Mouse (Mus musculus): ENCODE measurements around the gene Selenow. TPM values are rescaled to one million over a fixed set of nuclear protein-coding genes. Genes with fewer than 3 reads are reported as not detected.
"Not testable (repeated sequence)": the region's sequence is repeated elsewhere in the genome, so short reads cannot be mapped to it uniquely, and the experiment has no call there.

Gene Selenow
- polyA plus RNA-seq, 1 experiment from 2014 or later: 763 TPM

DNA sequence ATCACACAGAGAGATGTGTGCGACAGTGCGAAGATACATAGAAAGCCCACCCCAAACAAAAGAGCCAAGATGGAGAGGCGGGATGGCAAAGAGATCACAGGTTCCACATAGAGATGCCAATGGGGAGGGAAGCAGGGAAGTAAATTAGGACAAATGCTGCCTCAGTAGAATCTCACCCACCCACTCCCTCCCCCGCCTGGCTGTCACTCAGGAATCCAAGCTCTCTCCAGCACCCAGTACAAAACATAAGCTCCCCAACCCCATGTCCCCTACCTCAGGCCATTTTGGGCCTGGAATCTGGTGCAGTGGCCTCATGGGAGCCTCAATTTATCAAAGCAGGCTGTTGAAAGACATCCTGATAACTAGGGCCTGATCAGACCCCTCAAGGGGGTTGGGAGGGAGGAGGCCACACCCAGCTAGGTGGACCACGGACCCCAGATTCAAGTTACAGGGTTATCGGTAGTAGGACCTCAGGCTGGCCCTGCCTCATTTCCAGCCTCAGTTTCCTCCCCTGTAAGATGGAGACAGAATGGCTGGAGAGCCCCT is 1.5 kb downstream of the Selenow start:
- 89% methylated on average over 6 of the region's 6 CpGs for WGBS
- Histone ChIP-seq H3K27ac (no peak overlapping the region), H3K36me3 (ENCODE audit: insufficient read depth, low read length) (peaks cover 16% of the 10 kb centered on the region; the same call in 1 of the 2 replicates), H3K4me1 (replicated peaks; ENCODE audit: insufficient read depth, low read length) (peaks cover 10% of the 10 kb centered on the region), H3K4me2 (ENCODE audit: low read length) (peak overlapping the region; percentile 70), H3K9ac (ENCODE audit: low read depth, low read length) (0 out of 2 replicates have a peak overlapping the region, but pooled peaks have one; percentile 46), H3K9me3 (replicated peaks; ENCODE audit: low read length) (no peaks in the 10 kb centered on the region), H3K27me3 (ENCODE audit: insufficient read depth, low read length) (no peaks in the 10 kb centered on the region), H3K4me3 (replicated peaks; ENCODE audit: low read depth, low read length) (peak overlapping the region; percentile 72)
- TF ChIP-seq CTCF (IDR thresholded peaks at IDR 0.05; ENCODE audit: low read depth): no peak
- DNase-seq (ENCODE audit: low spot score) (no peak), ATAC-seq (replicated peaks; ENCODE audit: low FRiP score, low read depth) (no peak)

DNA sequence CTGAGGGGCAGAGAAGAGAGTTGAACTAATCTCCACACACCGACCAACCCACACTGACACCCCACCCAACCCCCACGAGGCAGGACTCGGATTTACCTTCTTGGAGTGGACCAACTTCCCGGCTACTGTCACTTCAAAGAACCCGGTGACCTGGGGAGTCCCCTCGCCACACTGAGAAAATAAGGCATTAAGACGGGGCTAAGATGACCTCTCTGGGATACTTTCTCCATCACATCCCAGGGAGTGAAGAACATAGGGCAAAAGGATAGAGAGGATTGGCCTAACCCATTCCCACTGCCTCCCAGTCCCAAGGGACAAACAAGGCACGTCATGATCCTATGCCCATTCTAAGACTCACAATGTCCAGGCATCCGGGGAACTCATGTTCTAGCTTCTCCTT is 2.3 kb downstream of the Selenow start:
- Histone ChIP-seq H3K9ac (ENCODE audit: low read depth, low read length) (no peak overlapping the region), H3K9me3 (replicated peaks; ENCODE audit: low read length) (no peaks in the 10 kb centered on the region), H3K27me3 (ENCODE audit: insufficient read depth, low read length) (no peaks in the 10 kb centered on the region), H3K4me2 (ENCODE audit: low read length) (peak overlapping the region; percentile 70; the same call in 1 of the 2 replicates), H3K4me3 (replicated peaks; ENCODE audit: low read depth, low read length) (no peak overlapping the region), H3K27ac (no peak overlapping the region), H3K4me1 (replicated peaks; ENCODE audit: insufficient read depth, low read length) (peaks cover 10% of the 10 kb centered on the region), H3K36me3 (ENCODE audit: insufficient read depth, low read length) (peaks cover 16% of the 10 kb centered on the region; the same call in 1 of the 2 replicates)
- WGBS: 86% methylated on average over 9 of the region's 9 CpGs
- TF ChIP-seq CTCF (IDR thresholded peaks at IDR 0.05; ENCODE audit: low read depth): no peak
- DNase-seq (ENCODE audit: low spot score) (no peak), ATAC-seq (replicated peaks; ENCODE audit: low FRiP score, low read depth) (no peak)

DNA sequence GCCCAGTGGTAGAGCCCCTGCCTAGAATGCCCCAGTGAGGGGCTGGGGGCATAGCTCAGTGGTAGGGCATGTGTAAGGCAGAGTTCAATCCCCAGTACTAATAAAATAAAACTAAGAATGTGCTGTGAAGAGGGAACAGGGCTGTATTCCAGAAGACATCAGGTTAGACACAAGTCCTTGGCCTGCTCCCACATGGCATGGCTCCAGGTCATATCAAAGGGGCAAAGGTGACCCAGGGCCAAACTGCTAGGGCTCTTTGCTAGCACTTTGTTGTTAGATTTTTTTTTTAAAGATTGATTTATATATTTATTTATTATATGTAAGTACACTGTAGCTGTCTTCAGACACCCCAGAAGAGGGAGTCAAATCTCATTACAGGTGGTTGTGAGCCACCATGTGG is 3.8 kb downstream of the Selenow start:
- H3K4me1 ChIP-seq (replicated peaks; ENCODE audit: insufficient read depth, low read length): peaks cover 10% of the 10 kb centered on the region
- DNase-seq (ENCODE audit: low spot score) (no peak), ATAC-seq (replicated peaks; ENCODE audit: low FRiP score, low read depth) (no peak)
- H3K9ac ChIP-seq (ENCODE audit: low read depth, low read length): no peak overlapping the region
- no peaks in the 10 kb centered on the region for H3K27me3 ChIP-seq (ENCODE audit: insufficient read depth, low read length)
- H3K36me3 ChIP-seq (ENCODE audit: insufficient read depth, low read length): peaks cover 16% of the 10 kb centered on the region; the same call in 1 of the 2 replicates
- TF ChIP-seq CTCF (IDR thresholded peaks at IDR 0.05; ENCODE audit: low read depth): no peak
- H3K9me3 ChIP-seq (replicated peaks; ENCODE audit: low read length): no peaks in the 10 kb centered on the region
- no peak overlapping the region for H3K4me2 ChIP-seq (ENCODE audit: low read length)
- no peak overlapping the region for H3K27ac ChIP-seq
- H3K4me3 ChIP-seq (replicated peaks; ENCODE audit: low read depth, low read length): no peak overlapping the region

DNA sequence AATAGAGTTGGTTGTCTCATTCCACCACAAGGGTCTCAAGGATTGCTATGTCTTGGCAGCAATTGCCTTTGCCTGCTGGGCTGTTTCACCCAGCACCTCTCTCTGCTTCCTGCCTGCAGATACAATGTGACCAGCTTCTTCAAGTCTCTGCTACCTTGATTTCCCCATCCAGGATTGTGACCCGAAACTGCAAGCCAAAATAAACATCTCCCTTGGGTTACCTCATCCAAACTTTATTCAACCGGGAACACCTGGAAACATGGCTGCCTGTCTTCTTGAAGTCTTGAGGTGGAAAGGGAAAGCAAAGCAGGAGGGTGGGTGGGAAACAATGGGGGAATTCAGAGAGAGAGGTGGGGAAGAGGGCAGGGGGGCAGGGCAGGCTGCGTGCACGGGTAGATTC is 5.2 kb downstream of the Selenow start:
- Histone ChIP-seq H3K4me1 (replicated peaks; ENCODE audit: insufficient read depth, low read length) (peaks cover 10% of the 10 kb centered on the region), H3K4me3 (replicated peaks; ENCODE audit: low read depth, low read length) (no peak overlapping the region), H3K27ac (no peak overlapping the region), H3K9ac (ENCODE audit: low read depth, low read length) (no peak overlapping the region), H3K27me3 (ENCODE audit: insufficient read depth, low read length) (no peaks in the 10 kb centered on the region), H3K9me3 (replicated peaks; ENCODE audit: low read length) (no peaks in the 10 kb centered on the region), H3K4me2 (ENCODE audit: low read length) (no peak overlapping the region), H3K36me3 (ENCODE audit: insufficient read depth, low read length) (peaks cover 16% of the 10 kb centered on the region; the same call in 1 of the 2 replicates)
- 72% methylated on average over 4 of the region's 4 CpGs for WGBS
- no peak for ATAC-seq (replicated peaks; ENCODE audit: low FRiP score, low read depth)
- no peak for DNase-seq (ENCODE audit: low spot score)
- no peak for TF ChIP-seq CTCF (IDR thresholded peaks at IDR 0.05; ENCODE audit: low read depth)

DNA sequence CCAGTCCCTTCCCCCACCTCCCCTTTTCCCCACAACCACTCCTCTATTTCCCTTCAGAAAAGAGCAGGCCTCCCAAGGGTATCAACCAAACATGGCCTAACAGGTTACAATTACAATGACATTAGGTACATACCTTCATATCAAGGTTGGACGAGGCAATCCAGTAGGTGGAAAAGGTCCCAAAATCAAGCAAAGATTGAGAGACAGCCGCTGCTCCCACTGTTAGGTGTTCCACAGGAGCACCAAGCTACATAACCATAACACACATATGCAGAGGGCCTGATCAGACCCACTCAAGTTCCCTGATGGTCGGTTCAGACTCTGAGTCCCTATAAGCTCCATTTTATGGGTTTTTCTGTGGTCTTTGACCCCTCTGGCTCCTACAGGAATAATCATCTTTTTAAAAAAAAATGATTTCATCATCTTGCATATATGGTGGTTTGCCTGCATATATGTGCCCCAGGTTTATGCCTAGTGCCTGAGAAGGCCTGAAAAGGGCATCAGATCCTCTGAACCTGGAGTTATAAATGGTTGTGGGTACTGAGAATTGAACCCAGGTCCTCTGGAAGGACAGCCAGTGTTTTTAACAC is 6.0 kb downstream of the Selenow start:
- 80% methylated on average over 3 of the region's 3 CpGs for WGBS
- Histone ChIP-seq H3K27ac (no peak overlapping the region), H3K9me3 (replicated peaks; ENCODE audit: low read length) (no peaks in the 10 kb centered on the region), H3K4me1 (replicated peaks; ENCODE audit: insufficient read depth, low read length) (peaks cover 9% of the 10 kb centered on the region), H3K4me3 (replicated peaks; ENCODE audit: low read depth, low read length) (no peak overlapping the region), H3K36me3 (ENCODE audit: insufficient read depth, low read length) (peaks cover 16% of the 10 kb centered on the region; the same call in 1 of the 2 replicates), H3K27me3 (ENCODE audit: insufficient read depth, low read length) (no peaks in the 10 kb centered on the region), H3K4me2 (ENCODE audit: low read length) (no peak overlapping the region), H3K9ac (ENCODE audit: low read depth, low read length) (no peak overlapping the region)
- ATAC-seq (replicated peaks; ENCODE audit: low FRiP score, low read depth) (no peak), DNase-seq (ENCODE audit: low spot score) (no peak)
- no peak for TF ChIP-seq CTCF (IDR thresholded peaks at IDR 0.05; ENCODE audit: low read depth)

DNA sequence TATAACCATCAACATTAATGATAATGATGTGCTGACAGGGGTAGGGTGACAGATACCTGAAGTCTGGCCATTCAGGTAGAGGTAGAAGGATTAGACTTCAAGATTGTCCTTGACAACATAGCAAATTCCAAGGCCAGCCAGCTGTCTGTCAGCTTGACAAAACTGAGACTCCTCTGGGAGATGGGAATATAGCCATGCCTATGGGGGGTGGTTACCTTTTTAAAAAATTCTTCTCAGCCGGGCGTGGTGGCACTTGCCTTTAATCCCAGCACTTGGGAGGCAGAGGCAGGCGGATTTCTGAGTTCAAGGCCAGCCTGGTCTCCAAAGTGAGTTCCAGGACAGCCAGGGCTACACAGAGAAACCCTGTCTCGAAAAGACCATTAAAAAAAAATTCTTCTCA is 6.5 kb downstream of the Selenow start:
- ATAC-seq (replicated peaks; ENCODE audit: low FRiP score, low read depth); H3K27me3 ChIP-seq (ENCODE audit: insufficient read depth, low read length); H3K9ac ChIP-seq (ENCODE audit: low read depth, low read length); H3K9me3 ChIP-seq (replicated peaks; ENCODE audit: low read length); H3K4me1 ChIP-seq (replicated peaks; ENCODE audit: insufficient read depth, low read length); H3K27ac ChIP-seq; H3K4me3 ChIP-seq (replicated peaks; ENCODE audit: low read depth, low read length); DNase-seq (ENCODE audit: low spot score); H3K4me2 ChIP-seq (ENCODE audit: low read length): not testable (repeated sequence)
- H3K36me3 ChIP-seq (ENCODE audit: insufficient read depth, low read length): peaks cover 16% of the 10 kb centered on the region; the same call in 1 of the 2 replicates
- 87% methylated on average over 4 of the region's 4 CpGs for WGBS

Measured in kidney, postnatal 0 days (tissue).